Mouse (Mus musculus) cortical plate, adult 2 months (tissue): Measurements from ENCODE around the gene Chp1.

Source experiments
- CTCF ChIP-seq: fragments of 200-500 bp; IDR thresholded peaks from 2 replicates; pipeline ENCODE4 v1.5.1; 2011; ENCODE audit warnings: mild to moderate bottlenecking, control low read depth, low read length; ENCODE audit not compliant: insufficient read depth; ENCODE audit errors: extremely low read depth
- POLR2A ChIP-seq: fragments of 200-500 bp; IDR thresholded peaks from 2 replicates; pipeline ENCODE4 v1.6.1; 2011; ENCODE audit warnings: mild to moderate bottlenecking, low read length, control low read depth; ENCODE audit not compliant: insufficient read depth; ENCODE audit errors: extremely low read depth

GRCm38 (mm10) chr2:119581571-119581970 lies 34.1 kb downstream of the Chp1 start:
- TF ChIP-seq CTCF (no peak), POLR2A (no peak)
